Mouse (Mus musculus): ENCODE results near the gene Sik3. TPM values are rescaled to one million over a fixed set of nuclear protein-coding genes. Genes with fewer than 3 reads are reported as not detected.
A peak's percentile ranks its signal among the peaks of the same experiment; 100 is the strongest.

Sik3 gene
- polyA plus RNA-seq, 1 experiment from 2014 or later = 8.9 TPM

DNA sequence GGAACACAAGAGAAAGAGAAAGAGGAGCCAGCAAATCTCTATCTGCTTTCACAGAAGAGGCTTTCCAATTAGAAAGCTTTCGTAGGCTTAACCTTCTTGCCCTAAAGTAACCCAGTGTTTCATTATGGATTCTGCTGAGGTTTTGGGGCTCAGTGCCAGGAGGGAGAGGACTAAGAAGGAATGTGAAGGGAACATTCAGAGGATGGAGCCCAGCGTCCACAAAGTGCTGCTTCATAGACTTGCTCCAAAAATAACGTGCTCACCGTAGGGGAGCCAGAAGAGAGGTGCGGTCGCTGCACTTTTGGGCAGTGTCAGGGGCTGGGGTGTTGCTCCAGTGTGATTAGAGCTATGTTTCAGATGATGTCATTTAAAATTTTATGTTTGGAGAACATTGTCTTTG lies 19.6 kb downstream of the Sik3 start:
- Histone ChIP-seq H3K9ac (replicated peaks; ENCODE audit: low read depth) (no peak overlapping the region), H3K4me3 (ENCODE audit: low read depth, low read length) (no peak overlapping the region), H3K9me3 (ENCODE audit: low read length) (no peaks in the 10 kb centered on the region), H3K4me2 (replicated peaks; ENCODE audit: low read depth, low read length) (no peak overlapping the region; the same call in 1 of the 2 replicates), H3K27ac (ENCODE audit: low read length) (peak overlapping the region; percentile 4; the same call in 1 of the 2 replicates), H3K4me1 (ENCODE audit: insufficient read depth, low read depth, low read length) (peaks cover 34% of the 10 kb centered on the region; the same call in 1 of the 2 replicates), H3K36me3 (ENCODE audit: insufficient read depth, low read length) (no peaks in the 10 kb centered on the region), H3K27me3 (replicated peaks; ENCODE audit: insufficient read depth, low read length) (no peaks in the 10 kb centered on the region)
- ATAC-seq (no peak), DNase-seq (ENCODE audit: low spot score) (peak; percentile 57)
- 40% methylated on average over 6 of the region's 6 CpGs for WGBS
- no peak for TF ChIP-seq EP300 (IDR thresholded peaks at IDR 0.05)
- TF ChIP-seq CTCF (IDR thresholded peaks at IDR 0.05) = no peak

DNA sequence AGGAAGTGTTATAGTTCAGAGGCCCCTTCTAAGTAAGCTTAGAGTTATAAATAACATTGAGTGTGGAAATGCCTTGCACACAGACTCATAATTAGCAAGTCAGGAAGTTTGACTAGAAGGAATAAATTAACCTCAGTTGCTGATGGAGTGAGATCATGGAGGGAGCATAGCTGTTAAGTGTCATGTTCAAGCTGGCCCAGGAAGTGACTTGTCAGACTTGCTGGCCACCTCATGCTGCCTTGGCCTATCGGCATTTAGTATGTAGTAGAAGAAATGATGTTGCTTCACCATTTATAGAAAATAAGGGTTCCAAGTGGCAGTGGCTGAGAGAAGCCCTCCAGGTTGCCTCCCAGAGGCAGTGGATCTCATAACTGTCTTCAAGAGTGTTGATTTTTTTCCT lies 20.4 kb downstream of the Sik3 start:
- no peak for TF ChIP-seq CTCF (IDR thresholded peaks at IDR 0.05)
- TF ChIP-seq EP300 (IDR thresholded peaks at IDR 0.05) = peak; percentile 36; the same call in 1 of the 2 replicates
- Histone ChIP-seq H3K27ac (ENCODE audit: low read length) (no peak overlapping the region), H3K4me1 (ENCODE audit: insufficient read depth, low read depth, low read length) (peaks cover 34% of the 10 kb centered on the region; the same call in 1 of the 2 replicates), H3K4me3 (ENCODE audit: low read depth, low read length) (no peak overlapping the region), H3K9me3 (ENCODE audit: low read length) (no peaks in the 10 kb centered on the region), H3K27me3 (replicated peaks; ENCODE audit: insufficient read depth, low read length) (no peaks in the 10 kb centered on the region), H3K9ac (replicated peaks; ENCODE audit: low read depth) (no peak overlapping the region), H3K36me3 (ENCODE audit: insufficient read depth, low read length) (no peaks in the 10 kb centered on the region), H3K4me2 (replicated peaks; ENCODE audit: low read depth, low read length) (no peak overlapping the region)
- DNase-seq (ENCODE audit: low spot score) (peak; percentile 69), ATAC-seq (peak; percentile 55; the same call in 1 of the 2 replicates)
- WGBS = 42% methylated on average over 1 of the region's 1 CpGs

DNA sequence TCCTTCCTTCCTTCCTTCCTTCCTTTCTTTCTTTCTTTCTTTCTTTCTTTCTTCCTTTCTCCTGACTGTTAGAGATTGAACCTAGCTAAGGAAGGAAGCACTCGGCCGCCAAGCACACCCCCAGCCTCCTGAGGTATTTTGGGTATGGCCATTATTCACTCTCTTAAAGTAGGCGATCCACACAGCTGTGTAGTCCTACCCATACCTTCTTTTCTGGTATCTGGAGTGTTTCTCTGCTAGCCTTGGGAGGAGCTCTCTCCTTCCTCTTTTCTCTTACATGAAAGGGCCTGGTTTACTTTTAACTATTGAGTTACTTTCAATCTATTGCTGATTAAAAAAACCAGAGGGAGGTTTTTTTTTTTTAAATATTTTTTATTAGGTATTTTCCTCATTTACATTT lies 21.2 kb downstream of the Sik3 start:
- H3K9ac ChIP-seq (replicated peaks; ENCODE audit: low read depth) = no peak overlapping the region
- H3K27ac ChIP-seq (ENCODE audit: low read length) = no peak overlapping the region
- H3K9me3 ChIP-seq (ENCODE audit: low read length) = no peaks in the 10 kb centered on the region
- ATAC-seq = no peak
- TF ChIP-seq CTCF (IDR thresholded peaks at IDR 0.05) (no peak), EP300 (IDR thresholded peaks at IDR 0.05) (no peak)
- no peaks in the 10 kb centered on the region for H3K27me3 ChIP-seq (replicated peaks; ENCODE audit: insufficient read depth, low read length)
- H3K36me3 ChIP-seq (ENCODE audit: insufficient read depth, low read length) = no peaks in the 10 kb centered on the region
- DNase-seq (ENCODE audit: low spot score) = no peak
- no peak overlapping the region for H3K4me3 ChIP-seq (ENCODE audit: low read depth, low read length)
- H3K4me2 ChIP-seq (replicated peaks; ENCODE audit: low read depth, low read length) = no peak overlapping the region
- H3K4me1 ChIP-seq (ENCODE audit: insufficient read depth, low read depth, low read length) = peaks cover 34% of the 10 kb centered on the region; the same call in 1 of the 2 replicates
- 58% methylated on average over 3 of the region's 3 CpGs for WGBS

DNA sequence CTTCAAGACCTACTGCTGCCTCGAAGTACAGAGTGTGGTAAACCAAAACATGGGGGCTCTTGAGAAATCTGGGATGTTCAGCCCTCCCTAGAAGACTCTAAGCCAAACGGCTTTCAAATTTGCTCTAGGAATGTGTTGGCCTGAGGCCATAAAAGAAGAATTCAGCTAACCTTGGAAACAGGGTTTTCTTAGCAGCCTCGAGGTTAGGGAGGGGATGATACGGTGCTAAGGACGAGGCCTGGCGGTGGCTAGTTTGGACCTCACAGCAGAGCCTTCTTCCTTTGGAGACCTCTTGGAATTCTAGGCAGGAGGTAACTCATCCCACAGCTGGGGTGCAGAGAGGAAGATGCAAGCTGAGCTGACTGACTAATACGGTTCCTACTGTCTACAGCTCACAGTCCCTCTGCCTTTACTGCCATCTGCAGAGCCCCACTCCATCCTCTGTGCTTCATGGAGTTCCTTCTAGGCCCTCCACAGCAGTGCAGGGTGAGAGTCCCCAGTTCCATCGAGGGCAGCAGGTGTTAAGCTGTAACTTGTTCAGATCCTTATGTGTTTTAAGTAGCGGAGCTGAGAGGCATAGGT lies 22.8 kb downstream of the Sik3 start:
- ATAC-seq (no peak), DNase-seq (ENCODE audit: low spot score) (no peak)
- Histone ChIP-seq H3K36me3 (ENCODE audit: insufficient read depth, low read length) (no peaks in the 10 kb centered on the region), H3K4me2 (replicated peaks; ENCODE audit: low read depth, low read length) (no peak overlapping the region), H3K4me3 (ENCODE audit: low read depth, low read length) (no peak overlapping the region), H3K4me1 (ENCODE audit: insufficient read depth, low read depth, low read length) (peaks cover 25% of the 10 kb centered on the region; the same call in 1 of the 2 replicates), H3K27ac (ENCODE audit: low read length) (peak overlapping the region; percentile 12; the same call in 1 of the 2 replicates), H3K9me3 (ENCODE audit: low read length) (no peaks in the 10 kb centered on the region), H3K27me3 (replicated peaks; ENCODE audit: insufficient read depth, low read length) (no peaks in the 10 kb centered on the region), H3K9ac (replicated peaks; ENCODE audit: low read depth) (no peak overlapping the region)
- 40% methylated on average over 9 of the region's 9 CpGs for WGBS
- no peak for TF ChIP-seq EP300 (IDR thresholded peaks at IDR 0.05)
- no peak for TF ChIP-seq CTCF (IDR thresholded peaks at IDR 0.05)

DNA sequence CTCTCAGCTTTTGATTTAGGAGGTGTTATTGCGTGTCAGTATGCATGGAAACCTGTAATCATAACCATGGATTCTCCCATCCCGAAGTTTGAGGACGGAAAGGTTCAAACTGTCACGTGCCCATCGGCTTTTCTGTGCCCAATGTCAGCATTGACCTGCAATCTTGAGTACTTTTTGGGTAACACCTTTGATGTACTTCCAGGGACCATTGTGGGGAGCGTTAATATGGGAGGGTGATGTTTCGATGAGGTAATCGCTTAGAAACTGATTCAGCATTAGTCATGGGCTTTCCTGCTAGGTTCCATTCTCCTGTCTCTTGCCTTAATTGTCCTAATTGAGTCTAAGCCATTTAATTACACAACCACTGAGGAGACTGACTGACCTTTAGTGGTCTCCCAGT lies 24.3 kb downstream of the Sik3 start:
- no peak for TF ChIP-seq CTCF (IDR thresholded peaks at IDR 0.05)
- no peak for TF ChIP-seq EP300 (IDR thresholded peaks at IDR 0.05)
- 96% methylated on average over 8 of the region's 8 CpGs for WGBS
- Histone ChIP-seq H3K27ac (ENCODE audit: low read length) (no peak overlapping the region), H3K4me2 (replicated peaks; ENCODE audit: low read depth, low read length) (no peak overlapping the region), H3K36me3 (ENCODE audit: insufficient read depth, low read length) (no peaks in the 10 kb centered on the region), H3K9ac (replicated peaks; ENCODE audit: low read depth) (no peak overlapping the region), H3K27me3 (replicated peaks; ENCODE audit: insufficient read depth, low read length) (no peaks in the 10 kb centered on the region), H3K4me1 (ENCODE audit: insufficient read depth, low read depth, low read length) (peaks cover 19% of the 10 kb centered on the region; the same call in 1 of the 2 replicates), H3K4me3 (ENCODE audit: low read depth, low read length) (no peak overlapping the region), H3K9me3 (ENCODE audit: low read length) (no peaks in the 10 kb centered on the region)
- DNase-seq (ENCODE audit: low spot score) = no peak
- ATAC-seq = no peak

DNA sequence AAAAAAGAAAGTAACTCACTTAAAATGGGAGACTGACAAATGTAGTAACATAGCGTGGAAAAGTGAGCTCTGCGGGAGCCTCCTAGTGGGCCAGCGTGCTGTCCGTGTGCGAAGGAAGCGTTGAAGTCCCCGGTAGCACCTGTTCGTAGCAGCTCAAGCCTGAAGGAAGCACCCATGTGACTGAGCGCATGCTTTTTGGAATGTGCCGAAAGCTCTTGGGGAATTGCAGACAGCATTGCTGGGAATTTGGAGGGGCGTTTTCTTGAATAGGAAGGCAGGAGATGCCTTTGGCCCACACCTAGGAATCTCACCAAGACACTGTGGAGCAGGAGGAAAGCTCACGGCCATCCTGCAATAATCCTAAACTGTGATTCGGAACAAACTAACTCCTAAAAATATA lies 26.2 kb downstream of the Sik3 start:
- Histone ChIP-seq H3K4me2 (replicated peaks; ENCODE audit: low read depth, low read length) (no peak overlapping the region), H3K36me3 (ENCODE audit: insufficient read depth, low read length) (no peaks in the 10 kb centered on the region), H3K27ac (ENCODE audit: low read length) (no peak overlapping the region), H3K4me1 (ENCODE audit: insufficient read depth, low read depth, low read length) (peaks cover 5% of the 10 kb centered on the region; the same call in 1 of the 2 replicates), H3K4me3 (ENCODE audit: low read depth, low read length) (no peak overlapping the region), H3K27me3 (replicated peaks; ENCODE audit: insufficient read depth, low read length) (no peaks in the 10 kb centered on the region), H3K9ac (replicated peaks; ENCODE audit: low read depth) (no peak overlapping the region), H3K9me3 (ENCODE audit: low read length) (no peaks in the 10 kb centered on the region)
- 94% methylated on average over 13 of the region's 13 CpGs for WGBS
- DNase-seq (ENCODE audit: low spot score) = no peak
- TF ChIP-seq CTCF (IDR thresholded peaks at IDR 0.05) (no peak), EP300 (IDR thresholded peaks at IDR 0.05) (no peak)
- no peak for ATAC-seq

All from lung, postnatal 0 days (tissue).